Mouse (Mus musculus): ENCODE measurements at regions not wholly inside any gene's neighbourhood (a gene's known extent, or its start where the extent isn't known, plus 50 kb on each side); places are given as distances from the start of the nearest gene placed in this dataset.

DNA sequence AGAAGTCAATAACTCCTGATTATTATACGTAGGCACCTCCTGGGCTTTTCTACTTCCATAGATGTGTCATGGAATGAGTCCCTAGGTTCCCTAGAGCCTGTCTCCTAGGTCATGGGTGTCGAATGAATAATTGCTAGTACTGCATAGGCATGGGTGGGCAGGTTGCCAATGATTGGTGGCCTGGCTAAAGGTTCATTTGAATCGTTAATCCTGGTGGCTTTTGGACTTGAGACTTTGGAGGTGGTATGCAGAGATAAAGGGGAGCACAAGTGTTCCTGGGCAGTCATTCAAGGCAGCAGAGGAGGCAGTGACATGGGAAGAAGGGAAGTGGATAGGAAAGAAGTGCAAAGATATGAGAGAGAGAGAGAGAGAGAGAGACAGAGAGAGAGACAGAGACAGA, 410.2 kb upstream of the Ptbp2 start:
- TF ChIP-seq POLR2A (IDR thresholded peaks at IDR 0.05; ENCODE audit: low read depth, low read length) = no peak
- TF ChIP-seq CTCF (conservative IDR thresholded peaks at IDR 0.05; ENCODE audit: insufficient read depth, insufficient read length, low read depth, low read length) = no peak

Data from kidney, adult 2 months (tissue).